Mouse (Mus musculus) liver, adult 10 weeks (tissue): ENCODE measurements around the gene Ccl19. TPM values are rescaled to one million over a fixed set of nuclear protein-coding genes. Genes with fewer than 3 reads are reported as not detected.

Experiments used
- polyA plus RNA-seq: library from polyadenylated mRNA; stranded (reverse); fragments of 350-450 nt; fragmentation: Illumina TruSeq; extraction: RNeasy Lipid Tissue Mini Kit (QIAGEN cat#74804); gene quantifications from one replicate; pipeline ENCODE4 v1.2.3, GENCODE M21; 2014; ENCODE audit warnings: low read depth, low replicate concordance

Gene Ccl19
- not detected for polyA plus RNA-seq

DNA sequence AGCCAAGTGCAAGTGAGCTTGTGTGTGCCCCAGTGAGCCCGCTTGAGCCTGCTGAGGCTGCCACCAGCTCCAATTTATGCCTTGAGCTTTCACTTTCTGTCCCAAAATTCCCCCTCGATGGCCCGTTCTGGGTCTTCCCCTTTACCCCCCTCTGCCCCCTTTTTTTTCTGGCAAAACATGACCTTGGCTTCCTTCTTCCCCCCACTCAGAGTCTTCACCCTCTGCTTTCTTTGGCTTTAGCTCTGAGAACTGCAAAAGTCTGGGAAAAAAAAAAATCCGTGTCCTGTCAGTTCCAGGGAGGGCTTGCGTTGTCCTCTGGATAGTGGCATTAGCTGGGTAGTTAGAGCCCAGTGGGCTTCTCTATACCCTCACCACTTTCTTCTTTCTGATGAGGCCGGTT, at the start of gene Ccl19:
TSS of gene Ccl19 (minus strand) at position 101 of the 400 bp plus-strand sequence.

DNA sequence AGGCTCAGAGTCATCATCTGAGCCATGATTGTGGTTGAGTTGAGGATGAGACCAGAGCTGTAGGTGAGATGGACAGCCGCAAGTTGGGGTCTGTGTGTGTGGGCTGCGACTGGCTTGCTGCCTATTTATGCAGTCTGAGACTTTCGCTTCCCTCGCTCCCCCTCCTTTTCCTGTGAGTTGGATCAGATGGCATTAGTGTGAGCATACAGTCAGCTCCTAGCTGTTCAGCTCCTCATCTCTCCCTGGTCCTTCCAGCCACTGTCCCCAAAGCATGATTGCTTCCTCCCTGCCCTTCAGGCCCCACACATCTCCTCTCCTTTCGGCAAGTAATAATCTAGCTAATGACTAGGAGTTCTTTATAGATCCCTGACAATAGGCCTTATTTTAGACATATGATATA, 17.5 kb upstream of the Ccl19 start, which contains the start of gene Ccl21a:
TSS of gene Ccl21a (minus strand) at position 101 of the 400 bp plus-strand sequence.

DNA sequence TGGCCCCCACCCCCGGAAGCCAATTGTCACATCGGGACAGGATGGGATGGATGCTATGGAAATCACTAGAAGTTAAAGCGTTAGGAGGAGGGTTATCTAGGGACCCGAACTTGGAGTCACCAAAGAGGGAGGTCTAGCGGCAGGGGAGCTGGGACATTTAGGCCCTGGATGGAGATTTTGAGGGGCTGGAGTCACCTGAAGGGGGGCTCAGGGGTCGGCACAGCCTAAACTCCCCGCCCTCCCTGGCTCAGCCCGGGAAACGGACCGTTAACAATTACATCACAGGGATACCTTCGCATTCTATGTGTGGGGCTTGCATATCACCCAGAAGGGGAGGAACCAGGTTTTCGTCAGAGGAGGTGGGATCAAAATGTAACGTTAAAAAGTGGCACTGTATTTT, 21.1 kb downstream of the Ccl19 start, which contains the start of gene 4930578G10Rik:
TSS of gene 4930578G10Rik (plus strand) at position 301 of the 400 bp plus-strand sequence.

Other genes with a start within 250 kb of the Ccl19 start
- not detected for gene Fam205a2, start 228.4 kb downstream of the Ccl19 start, polyA plus RNA-seq
- not detected for gene Gm10591, start 144.4 kb downstream of the Ccl19 start, polyA plus RNA-seq
- not detected for gene Gm2564, start 126.9 kb downstream of the Ccl19 start, polyA plus RNA-seq
- gene Ccl27b, start 101.3 kb downstream of the Ccl19 start, polyA plus RNA-seq, result not detected
- not detected for gene Il11ra2, start 94.7 kb downstream of the Ccl19 start, polyA plus RNA-seq
- not detected for gene 4930578G10Rik, start 21.0 kb downstream of the Ccl19 start, polyA plus RNA-seq
- gene Ccl21a, start 17.4 kb upstream of the Ccl19 start, polyA plus RNA-seq, result not detected
- gene Fam205a1, start 97.3 kb upstream of the Ccl19 start, polyA plus RNA-seq, result not detected
- gene Gm12394, start 100.2 kb upstream of the Ccl19 start, polyA plus RNA-seq, result not detected
- gene Fam205c, start 117.7 kb upstream of the Ccl19 start, polyA plus RNA-seq, result not detected
- gene Phf24, start 160.1 kb upstream of the Ccl19 start, polyA plus RNA-seq, result 0.11 TPM
- 0.19 TPM for gene Dnajb5, start 193.2 kb upstream of the Ccl19 start, polyA plus RNA-seq
- not detected for gene 1700022I11Rik, start 213.0 kb upstream of the Ccl19 start, polyA plus RNA-seq
- 159 TPM for gene Vcp, start 243.9 kb upstream of the Ccl19 start, polyA plus RNA-seq